Mouse (Mus musculus): ENCODE results near the gene 1700028P14Rik.

- no peak for TF ChIP-seq CTCF (IDR thresholded peaks at IDR 0.05; ENCODE audit: control insufficient read depth, insufficient read depth, insufficient replicate concordance, low read depth, low read length)
- no peak for TF ChIP-seq POLR2A (IDR thresholded peaks at IDR 0.05; ENCODE audit: control insufficient read depth, low read depth, low read length)
Observed at GRCm38 (mm10) chr19:23647308-23647707, 5.3 kb downstream of the 1700028P14Rik start.

Measured in testis, adult 2 months (tissue).